Mouse (Mus musculus): ENCODE measurements around the gene Glis1.

The Glis1 gene

DNA sequence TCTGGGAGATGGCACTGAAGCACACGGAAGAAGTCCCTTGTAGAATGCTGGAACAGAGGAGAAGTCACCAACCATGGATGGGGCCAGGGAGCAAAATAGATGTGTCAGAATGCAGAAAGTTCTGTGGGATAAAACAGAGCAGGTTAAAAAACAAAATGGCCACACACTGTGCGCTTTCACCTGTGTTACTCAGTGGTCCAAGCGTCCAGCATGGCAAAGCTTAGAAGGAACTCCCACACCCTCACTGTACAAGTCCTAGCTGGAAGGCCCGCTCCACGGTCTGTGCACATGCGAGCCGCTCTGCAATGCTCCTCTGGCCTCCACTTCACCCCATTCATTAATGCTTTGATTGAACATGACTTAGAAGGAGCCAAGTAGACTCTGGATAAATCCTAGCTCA is 81.2 kb downstream of the Glis1 start:
- no peak for DNase-seq (ENCODE audit: low read depth, low spot score)

DNA sequence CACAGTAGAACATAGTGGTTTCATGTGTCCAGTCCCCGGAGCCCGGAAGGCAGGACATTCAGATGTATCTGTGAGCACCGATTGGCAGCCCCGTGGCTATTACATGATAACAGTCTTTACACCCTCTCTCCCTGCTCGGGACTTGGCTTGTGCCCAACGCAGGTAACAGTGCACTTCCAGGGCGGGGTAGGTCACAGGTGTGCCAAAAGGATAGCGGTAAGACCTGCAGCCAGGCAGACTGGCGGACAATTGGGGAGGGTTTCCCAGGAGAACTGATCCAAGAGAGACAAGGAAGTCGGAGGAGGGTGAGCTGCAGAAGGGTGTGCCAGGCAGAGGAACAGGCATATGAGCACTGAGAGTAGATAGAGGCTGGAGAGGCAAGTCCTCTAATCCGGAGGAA is 84.4 kb downstream of the Glis1 start:
- DNase-seq (ENCODE audit: low read depth, low spot score): no peak

DNA sequence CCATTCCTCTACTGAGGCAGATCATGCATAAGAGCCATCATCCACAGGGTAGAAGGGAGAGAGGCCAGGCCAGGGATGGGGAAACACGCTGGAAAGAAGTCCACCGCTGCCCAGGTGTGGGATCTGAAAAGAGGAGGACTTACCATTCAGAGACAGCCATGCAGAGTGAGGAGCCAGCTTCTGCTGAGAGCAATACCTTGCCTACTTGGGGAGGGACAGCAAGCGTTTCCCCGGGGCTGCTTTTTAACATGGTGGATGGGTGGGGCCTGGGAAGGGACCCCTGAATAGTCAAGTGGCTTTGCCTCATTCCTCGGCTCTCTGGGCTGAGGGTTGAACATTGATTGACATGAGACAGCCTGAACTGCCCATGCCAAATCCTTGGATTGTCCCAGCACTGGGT is 85.7 kb downstream of the Glis1 start:
- DNase-seq (ENCODE audit: low read depth, low spot score): no peak

DNA sequence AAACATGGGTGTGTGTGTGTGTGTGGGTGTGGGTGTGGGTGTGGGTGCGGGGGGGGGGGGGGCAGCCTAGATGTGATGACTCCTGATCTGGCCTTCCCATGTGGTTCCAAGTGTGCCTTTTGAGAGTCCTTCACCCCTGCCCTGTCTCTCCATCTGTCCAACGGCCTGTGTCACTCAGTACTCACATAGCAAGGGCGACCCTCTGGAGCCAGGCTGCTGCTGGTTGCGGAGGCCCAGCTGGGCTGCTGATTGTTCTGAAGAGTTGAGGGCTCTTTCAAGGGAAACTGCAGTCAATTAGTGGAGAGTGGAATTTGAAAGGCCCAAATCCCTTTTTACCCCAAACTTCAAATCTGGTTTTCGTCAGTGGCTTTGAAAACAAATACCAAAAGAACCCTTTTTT is 86.4 kb downstream of the Glis1 start:
- no peak for DNase-seq (ENCODE audit: low read depth, low spot score)

DNA sequence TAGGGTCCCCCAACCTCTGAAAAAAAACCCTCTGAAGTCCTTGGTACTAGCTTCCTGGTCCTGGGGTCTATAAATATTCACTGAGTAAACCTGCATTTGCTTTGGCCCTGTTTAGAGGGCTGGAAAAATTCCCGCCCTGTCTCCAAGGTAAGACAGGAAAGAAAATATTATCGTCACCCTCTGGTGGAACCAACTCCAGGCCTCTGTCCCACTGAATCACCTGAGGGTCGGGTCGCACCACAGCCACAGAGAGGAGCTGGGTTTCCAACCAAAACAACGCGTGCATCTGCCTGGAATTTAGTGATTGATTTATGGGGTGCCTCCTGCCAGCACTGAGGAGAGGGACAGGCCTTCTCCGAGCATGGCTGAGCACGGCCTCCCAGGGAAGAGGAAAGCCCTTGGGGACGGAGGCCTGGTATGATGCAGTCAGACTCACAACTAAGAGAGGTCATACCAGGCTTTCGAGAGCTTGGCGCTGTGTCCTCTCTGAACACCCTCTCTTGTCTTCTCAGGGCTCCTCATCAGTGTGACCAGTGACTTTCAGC is 89.3 kb downstream of the Glis1 start:
- DNase-seq (ENCODE audit: low read depth, low spot score): no peak

DNA sequence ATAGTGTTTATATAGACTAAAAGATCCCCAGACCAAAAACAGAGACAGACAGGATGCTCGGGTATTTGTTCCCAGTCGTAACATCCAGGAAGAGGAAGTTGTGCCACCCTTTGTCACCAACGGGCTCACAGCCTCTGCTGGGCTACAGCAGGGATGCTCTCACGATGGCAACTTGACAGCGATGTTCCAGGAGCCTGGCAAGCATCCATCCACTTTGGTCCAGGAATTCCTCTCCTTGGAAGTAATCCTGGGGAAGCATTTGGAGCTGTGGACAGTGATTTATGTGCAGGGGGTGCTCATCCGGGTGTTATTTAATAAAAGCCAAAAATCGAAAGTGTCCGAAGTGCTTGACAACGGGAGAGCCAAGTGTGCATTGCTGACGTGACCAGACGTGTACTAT is 100.7 kb downstream of the Glis1 start:
- DNase-seq (ENCODE audit: low read depth, low spot score): no peak

DNA sequence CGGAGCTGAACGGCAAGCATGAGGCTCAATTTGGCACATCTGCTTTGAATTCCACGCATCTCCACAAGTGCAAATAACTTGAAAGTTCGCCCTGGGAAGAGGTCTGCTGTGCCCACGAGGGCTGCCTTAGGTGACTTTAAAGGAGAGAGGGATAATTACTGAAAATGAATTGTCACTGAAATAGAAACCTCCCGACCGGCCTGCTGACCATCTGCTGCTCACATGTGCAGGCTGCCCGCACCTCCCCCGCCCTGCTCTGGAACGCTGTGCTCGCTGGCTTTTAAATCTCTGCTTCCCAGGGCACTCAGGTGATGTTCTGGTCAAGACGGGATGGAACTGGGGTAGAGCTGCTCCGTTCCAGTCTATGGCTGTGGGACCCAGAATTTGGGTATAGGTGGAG is 103.7 kb downstream of the Glis1 start:
- no peak for DNase-seq (ENCODE audit: low read depth, low spot score)

DNA sequence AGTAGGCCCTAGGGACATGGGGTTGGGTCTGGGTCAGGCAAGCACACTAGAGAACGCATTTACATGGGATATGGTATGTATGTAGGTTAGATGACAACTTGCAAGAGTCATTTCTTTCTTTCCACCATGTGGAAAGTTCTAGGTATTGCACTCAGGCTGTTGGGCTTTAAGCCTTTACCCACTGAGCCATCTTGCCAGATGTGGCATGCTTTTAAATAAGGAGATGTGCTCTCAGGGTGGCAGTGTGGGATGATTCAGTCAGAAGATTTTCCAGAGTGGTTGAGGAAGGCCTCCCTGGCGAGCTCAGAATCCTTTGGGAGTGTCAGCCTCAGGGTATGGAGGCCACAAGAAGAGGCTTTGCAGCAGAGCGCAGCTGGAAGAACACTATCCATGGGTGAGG is 104.2 kb downstream of the Glis1 start:
- no peak for DNase-seq (ENCODE audit: low read depth, low spot score)

DNA sequence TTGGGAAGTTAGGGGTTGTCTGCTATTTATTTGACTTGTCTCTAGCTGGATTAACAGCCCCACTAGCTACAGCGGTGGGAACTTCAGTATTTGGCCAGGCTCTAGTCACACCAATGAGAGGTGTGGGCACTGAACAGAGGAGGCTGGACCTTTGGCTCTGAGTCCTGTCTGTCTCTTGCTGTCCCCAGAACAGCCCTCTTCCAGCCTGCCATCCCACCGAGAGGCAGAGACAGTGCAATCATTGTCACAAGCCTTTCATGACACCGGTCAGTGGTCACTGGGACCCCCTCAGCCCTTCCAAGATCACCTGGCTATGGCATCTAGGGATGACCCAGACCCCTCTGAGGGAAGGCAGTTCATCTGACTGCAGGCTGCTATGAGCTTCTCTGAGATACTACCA is 104.6 kb downstream of the Glis1 start:
- no peak for DNase-seq (ENCODE audit: low read depth, low spot score)

DNA sequence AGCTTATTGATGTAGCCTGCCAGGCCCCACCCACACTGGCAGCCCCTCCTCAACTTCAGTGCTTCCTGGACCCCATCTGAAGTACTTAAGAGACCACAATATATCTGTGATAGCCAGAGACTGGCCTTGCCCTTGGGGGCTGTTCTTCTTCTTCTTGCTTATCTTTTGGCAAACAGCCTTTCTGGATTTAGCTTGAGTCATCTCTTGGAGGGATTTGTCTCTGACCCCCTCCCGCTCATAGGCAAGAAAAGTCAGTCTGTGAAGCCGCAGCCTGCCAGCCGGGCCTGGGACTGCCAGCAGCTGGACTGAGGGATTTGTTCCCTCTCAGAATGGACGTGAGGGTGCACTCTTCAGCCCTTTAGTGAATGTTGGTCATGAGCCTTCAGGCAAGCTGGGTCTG is 107.4 kb downstream of the Glis1 start:
- no peak for DNase-seq (ENCODE audit: low read depth, low spot score)

DNA sequence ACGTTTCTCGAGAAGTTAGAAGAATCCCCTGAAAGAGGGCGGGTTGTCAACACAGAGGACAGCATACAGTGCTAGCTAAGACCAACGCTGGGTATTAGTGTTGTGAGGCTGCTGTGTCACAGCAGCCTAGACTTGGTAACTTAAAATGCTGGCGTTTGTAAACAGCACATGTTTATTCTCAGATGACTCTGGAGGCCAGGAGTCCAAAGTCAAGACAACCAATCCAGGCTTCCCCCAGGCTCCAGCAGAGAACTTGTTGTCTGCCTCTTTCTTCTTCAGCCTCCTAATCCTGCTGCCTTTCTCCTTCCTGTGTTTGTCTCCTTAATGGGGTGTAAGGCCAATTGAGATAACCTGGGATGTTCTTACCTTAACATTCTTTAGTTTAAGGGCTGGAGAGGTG is 110.5 kb downstream of the Glis1 start:
- no peak for DNase-seq (ENCODE audit: low read depth, low spot score)

DNA sequence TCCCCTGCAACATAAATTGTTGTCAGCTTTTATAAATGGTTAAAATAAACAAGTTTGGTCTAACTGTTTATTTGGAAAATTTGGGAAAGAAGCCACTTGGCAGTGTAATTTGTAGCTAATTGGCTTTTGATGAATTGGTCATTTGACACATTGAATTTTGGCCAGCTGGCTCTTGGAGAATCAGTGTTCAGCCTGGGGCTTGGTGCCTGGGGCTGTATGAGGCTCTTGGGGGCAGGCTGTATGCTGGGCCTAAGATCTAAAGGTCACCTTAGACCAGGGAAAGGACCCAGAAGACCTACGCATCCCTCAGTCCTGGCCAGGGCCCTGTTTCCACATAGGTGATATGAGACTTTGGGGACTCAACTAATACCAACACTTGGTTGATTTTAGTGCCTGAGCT is 111.3 kb downstream of the Glis1 start:
- no peak for DNase-seq (ENCODE audit: low read depth, low spot score)

DNA sequence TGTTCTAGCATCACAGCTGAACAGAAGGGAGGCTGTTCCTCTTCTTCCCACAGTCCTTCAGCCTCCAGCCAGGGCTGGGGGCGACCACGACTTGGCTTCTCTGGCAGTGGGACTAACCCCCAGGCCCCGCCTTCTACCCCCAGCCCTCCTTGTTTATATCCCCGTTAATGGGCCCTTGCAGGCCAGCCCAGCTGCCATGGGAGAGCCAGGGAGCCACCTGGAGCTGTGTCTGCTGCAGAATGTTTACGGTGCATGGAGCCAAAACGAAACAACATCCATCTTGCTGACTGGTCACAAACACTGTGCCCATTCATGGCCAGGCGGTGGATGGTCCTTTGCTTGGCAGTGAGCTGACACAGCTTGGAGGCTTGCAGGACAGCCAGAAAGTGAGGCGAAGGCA is 112.1 kb downstream of the Glis1 start:
- DNase-seq (ENCODE audit: low read depth, low spot score): no peak

DNA sequence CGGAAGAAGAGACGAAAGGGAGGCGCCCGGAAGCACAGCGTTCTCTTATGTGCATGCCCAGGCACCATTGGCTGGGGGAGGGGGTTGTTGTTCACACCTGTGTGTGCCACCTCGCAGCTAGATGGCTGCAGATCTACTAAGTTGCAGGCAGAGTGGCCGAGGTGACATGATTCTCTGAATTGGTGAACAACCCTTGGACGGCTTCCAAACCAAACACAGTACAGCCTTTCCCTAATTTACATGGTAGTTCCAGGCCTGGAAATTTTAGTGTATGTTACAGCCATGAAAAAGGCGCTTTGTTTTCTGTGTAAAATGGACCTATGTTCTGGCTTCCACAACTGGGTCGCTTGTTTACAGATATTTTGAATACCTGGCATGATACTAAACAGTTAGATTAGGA is 115.7 kb downstream of the Glis1 start:
- no peak for DNase-seq (ENCODE audit: low read depth, low spot score)

DNA sequence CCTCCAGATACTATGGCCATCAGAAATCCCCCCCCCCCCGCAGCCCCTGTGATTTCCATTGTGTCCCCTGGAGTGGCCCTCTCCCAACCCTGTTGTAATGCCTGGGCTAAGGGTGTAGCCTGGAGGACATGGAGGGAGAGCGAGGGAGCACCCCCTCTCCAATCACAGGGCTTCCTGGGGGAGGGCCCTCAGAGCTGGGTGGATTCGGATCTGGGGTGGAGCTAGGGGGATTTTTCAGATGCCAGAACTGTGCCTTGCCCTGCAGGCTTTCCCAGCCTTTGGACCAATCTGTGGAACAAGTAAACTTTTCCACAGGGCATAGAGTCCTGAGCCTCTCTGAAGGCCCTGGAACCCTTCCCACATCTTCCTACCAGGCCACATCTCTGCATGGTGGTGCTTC is 116.2 kb downstream of the Glis1 start:
- DNase-seq (ENCODE audit: low read depth, low spot score): no peak

DNA sequence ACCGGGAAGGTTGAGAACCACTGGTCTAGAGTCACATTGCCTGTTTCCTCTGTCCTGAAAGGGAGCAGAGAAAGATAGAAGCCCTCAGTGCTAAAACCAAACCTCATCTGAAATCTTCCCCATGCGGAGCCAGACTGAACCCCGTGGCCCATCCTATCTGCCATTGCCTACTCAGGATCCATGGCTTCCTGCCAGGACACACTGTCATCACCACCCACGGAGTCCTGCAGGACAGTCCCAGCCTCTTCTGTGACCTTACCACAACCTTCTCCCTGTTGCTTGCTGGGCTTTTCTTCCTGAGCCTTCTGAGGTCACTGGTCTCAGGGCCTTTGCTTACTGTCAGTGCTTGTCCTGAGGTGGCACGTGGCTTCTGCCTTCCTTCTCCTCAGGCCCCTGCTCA is 118.3 kb downstream of the Glis1 start:
- DNase-seq (ENCODE audit: low read depth, low spot score): no peak

DNA sequence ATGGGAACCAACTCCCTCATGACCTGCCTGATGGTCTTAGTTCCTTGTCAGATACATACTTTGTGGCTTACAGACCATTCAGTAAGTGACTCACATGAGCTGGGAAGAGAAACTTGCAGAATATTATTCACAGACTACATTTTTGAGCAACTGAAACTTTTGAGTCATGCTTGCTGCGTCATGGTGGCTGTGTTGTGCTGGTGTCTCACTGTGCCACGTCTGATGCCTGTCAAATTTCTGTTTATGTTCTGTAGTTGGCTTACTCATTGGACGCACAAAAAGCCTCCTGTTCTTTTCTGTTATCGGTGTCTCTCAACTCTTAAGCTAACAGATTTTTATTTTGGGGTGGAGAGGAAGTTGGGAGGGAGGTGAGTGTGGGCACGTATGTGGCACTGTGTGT is 119.4 kb downstream of the Glis1 start:
- no peak for DNase-seq (ENCODE audit: low read depth, low spot score)

DNA sequence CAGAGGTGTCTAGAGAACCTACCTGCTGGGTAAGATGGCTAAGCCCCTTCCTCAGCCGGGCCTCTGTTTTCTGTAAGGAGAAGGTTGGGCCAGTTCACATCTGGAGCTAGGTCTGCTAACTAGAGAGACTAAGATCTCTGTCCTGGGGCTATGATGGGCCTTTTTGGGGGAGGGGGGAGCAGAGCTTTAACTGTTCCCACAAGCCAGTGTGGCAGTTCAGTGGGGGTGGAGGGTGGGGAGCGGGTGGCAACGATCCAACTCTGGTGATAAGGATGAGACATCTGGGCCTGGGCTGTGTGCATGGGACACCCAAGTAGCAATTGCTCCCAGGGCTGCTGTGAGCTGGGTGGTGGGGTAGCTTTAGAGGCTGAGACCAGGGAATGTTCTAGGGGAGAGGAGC is 124.4 kb downstream of the Glis1 start:
- no peak for DNase-seq (ENCODE audit: low read depth, low spot score)

DNA sequence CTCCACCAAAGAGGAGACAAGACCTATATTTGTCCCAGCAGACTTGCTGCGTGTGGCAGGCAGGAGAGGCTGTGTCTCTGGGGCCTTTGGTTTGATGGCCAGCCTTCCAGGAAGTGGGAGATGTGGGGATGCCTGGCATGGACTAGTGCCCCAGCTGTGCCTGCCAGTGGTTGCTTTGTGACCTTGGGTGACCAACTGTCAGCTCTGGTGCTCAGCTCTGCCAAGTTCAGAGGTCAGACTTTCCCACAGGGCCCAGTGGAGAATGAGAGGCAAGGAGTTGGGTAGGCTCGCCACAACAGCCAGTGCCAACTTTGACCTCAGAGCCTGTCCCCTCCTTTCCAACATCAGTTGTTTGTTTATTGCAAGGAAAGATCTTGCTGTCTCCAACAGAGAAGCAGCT is 126.7 kb downstream of the Glis1 start:
- DNase-seq (ENCODE audit: low read depth, low spot score): no peak

DNA sequence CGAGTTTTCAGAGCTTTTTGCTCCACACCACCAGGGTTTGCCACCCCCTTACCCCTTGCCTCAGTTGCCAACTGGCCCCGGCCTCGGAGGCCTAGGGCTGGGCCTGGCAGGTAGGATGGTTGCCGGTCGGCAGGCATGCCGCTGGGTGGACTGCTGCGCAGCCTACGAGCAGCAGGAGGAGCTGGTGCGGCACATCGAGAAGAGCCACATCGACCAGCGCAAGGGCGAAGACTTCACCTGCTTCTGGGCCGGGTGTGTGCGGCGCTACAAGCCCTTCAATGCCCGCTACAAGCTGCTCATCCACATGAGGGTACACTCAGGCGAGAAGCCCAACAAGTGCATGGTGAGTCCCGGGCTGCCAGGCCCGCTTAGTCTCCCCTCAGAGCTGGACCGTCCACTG is 133.8 kb downstream of the Glis1 start:
- DNase-seq (ENCODE audit: low read depth, low spot score): no peak

DNA sequence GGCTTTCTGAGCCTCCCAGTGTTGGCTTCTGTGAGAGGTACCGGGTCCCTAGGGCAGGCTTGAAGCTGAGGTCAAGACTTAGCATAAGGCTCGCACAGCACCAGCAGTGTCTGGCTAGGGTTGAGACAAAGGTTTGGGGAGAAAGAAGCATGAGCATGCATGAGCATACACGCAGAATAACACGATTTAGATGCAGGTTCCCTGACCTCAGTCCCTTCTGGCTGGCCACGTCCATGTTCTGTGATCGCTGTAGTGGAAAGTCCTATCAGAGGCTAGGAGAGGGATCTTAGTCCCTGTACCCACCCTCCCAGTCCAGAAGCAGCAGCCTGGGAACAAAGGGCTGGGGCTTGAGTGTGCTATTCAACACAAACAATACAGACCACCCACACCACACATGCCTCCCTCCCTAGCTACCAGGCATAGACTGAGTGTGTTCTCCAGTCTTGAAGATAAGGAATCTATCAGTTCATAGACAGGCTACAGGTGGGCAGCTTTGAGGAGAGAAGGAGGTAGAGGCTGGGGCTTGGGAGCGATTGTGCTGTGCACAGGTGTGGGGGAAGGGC is 134.6 kb downstream of the Glis1 start:
- no peak for DNase-seq (ENCODE audit: low read depth, low spot score)

DNA sequence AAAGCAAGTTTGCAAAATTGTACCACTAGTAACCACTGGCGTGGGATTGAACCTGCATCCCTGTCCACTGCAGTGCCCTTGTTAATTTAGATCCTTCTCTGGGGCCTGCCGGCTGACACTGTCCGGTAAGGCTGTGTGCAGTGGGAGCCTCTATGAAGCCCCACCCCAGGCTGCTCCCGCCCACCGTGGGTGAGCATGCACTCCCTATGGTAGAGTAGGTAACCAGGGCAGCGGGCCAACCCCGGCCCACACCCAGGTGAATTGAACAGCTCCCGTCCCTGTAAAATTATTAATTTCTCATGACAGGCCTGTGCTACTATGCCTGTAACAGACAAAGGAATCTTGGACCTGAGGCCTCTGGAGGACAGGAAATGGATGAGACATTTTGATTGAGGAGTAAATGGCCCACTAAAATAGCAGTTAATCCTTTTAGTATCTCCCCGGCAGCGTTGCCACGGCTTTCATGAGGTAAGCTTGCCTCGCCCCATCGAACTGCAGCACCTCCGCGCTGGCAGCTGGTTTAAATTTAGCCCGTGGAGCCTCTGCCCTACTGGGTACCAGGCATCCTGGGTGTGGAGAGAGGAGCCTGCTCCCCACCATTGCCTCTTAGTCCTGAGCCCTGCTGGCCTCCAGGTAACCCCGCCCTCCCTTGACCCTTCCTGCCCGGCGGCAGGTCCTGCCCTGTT is 136.1 kb downstream of the Glis1 start:
- DNase-seq (ENCODE audit: low read depth, low spot score): no peak

DNA sequence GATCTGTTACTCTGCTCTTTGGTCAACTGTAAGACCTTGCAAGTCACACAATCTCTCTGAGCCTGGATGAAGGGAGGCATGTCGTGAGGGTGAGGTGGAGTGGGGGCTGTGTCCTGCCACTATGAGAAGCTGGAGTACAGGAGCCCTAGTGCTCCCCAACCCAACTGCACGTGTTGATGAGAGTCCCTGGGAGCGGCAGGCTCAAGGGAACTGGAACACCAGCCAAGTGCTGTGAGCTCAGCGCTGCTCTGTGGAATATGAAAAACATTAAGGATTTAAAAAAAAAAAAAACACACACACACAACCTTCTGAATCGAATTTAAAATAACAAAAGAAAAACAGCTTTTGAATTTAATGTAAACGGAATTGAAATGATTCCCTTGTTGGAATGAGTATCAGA is 141.4 kb downstream of the Glis1 start:
- no peak for DNase-seq (ENCODE audit: low read depth, low spot score)

DNA sequence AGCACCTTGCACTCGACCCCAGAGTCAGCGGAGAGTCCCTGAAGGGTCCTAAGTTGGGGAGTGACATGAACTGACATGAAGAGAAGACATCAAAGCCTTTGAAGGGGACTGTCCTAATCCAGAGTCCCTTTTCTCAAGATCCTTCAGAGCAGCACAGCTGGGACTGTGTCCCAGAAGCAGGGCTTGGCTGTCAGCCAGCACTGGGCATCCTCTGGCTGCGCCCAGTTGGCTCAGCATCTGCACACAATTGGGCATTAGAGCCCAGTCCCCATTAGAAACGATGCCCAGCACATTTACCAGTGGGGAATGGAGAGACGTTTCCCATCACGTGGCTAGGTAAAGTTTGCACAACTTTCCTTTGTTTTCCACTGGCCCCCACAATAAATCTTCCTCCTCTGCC is 142.4 kb downstream of the Glis1 start:
- DNase-seq (ENCODE audit: low read depth, low spot score): no peak

Data from R1 (cell line).